Mouse (Mus musculus) adrenal gland, postnatal 14 days (tissue): ENCODE measurements around the gene Meis1. TPM values are rescaled to one million over a fixed set of nuclear protein-coding genes. Genes with fewer than 3 reads are reported as not detected.

Experiments used
- DNase-seq: peaks from one replicate; pipeline ENCODE4 v3.0.0; 2021; ENCODE audit warnings: mixed read lengths
- total RNA-seq: library from RNA; stranded (reverse); gene quantifications from 2 replicates; pipeline ENCODE4 v1.2.3, GENCODE M21; 2021

Gene Meis1
- total RNA-seq, 1 experiment from 2014 or later, result 57.5 TPM

DNA sequence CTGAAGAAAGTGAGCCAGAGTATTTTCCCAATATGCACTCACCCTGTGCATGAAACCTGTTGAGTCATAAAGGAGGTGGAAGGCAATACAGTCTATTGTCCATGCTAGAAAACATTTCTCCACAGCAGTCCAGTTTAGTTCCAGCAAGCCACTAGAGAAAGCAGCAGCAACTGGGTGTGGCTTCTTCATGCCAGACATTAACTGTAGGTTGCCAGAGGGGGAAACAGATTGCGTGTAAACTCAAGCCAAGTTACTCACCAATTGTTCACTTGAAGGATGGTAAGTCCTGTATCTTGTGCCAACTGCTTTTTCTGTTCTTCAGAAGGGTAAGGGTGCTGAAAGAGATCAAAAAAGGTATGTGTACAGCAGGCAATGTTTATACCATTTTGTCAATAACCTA is 113.4 kb downstream of the Meis1 start:
- DNase-seq, result no peak

DNA sequence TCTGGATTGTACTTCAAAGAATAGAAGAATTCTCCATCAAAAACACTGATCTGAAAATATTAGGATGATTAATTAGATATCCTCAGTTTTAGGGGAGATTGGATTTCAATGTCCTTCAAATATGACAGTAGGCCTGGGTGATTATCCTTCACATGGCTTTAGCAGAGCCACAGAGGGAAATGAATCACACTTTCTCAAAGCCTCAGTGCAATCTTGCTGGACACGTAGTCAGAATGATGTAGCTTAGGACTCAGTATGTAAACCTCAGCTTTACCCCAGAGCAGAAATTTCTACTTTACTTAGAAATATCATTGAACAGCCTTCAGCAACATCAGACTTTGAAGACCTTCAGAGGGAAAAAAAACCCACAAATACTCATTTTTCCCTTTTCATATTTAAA is 113.9 kb downstream of the Meis1 start:
- DNase-seq, result no peak

DNA sequence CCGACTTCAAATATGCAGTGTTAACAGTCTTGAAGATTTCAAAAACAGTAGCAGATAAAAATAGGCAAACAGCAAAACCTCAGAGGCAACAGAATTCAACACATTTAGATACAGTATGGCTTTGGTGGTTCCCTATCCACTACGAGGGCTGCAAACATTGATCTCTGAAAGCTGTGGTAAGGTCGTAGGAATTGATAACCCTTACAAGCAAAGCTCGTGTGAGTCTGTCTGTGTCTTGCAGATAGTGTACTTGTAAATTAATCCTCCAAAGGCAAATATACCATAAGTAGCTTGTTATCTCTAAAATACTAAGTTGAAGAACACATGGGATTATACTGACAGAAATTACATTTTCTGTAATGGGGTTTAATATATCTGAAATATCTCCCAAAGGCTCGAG is 114.5 kb downstream of the Meis1 start:
- no peak for DNase-seq

DNA sequence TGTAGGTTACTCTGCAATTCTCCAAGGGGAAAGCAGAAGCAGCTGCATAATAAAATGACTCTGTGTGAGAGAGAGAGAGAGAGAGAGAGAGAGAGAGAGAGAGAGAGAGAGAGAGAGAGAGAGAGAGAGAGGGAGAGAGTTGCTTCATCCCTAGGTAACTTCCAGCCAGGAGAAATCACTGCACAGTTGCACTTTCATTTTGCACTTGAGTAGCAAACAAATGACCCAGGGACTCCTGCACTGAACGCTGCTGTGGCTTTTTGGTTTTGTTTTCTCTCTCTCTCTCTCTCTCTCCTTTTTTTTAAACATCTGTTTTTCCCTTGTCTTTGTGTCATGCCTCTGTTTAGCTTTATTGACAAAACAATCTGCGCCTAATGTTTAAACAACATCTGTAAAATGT is 118.3 kb downstream of the Meis1 start:
- DNase-seq, result no peak

DNA sequence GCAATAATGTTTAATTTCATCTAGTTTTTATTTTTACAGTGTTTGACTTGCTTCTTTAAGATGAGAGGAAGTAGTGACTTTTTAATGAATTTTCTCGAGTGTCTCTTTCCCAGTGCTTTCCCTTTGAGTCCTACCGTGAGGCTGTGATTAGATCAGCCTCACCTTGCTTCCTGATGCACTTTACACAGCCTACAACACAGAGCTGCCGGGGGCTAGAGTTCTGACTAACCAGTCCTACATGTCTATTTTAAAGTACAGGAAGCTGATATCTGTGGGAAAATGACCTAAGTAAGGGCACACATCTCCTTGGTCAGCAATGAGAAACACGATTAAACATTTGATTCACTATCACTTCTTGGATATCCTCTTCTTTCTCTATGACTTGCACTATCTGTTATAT is 119.9 kb downstream of the Meis1 start:
- no peak for DNase-seq

DNA sequence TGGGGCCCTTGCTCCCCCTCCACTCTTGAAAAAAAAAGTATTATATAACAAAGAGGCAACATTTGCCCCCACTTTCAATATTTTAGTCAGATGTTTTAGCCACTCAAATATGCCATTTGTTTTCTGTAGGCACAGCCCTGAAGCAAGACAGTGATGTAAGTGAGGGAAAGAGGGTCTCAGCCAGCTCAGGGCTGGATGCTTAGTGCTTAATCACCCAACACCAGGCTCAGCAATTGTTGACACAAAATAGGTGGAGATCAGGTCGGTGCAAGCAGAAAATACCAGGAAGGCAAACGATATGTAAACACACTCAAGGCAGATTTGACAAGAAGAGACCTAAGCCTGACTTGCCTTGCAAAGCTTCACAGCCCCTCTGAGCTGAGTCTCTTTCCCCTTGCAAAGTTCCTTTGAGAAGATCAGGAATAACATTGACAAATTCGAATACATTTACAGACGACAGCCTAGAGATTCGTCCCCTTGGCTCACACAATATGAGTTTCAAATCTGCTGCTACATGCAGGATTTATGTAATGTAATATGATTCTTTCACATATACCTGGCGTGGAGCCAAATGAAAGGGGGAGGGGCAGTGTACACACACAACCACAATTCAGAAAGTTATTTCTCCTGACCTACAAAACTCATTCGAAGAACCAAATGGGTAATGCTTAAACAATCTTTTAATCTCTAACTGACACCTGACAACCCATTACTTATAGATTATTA is 120.7 kb downstream of the Meis1 start:
- peak; percentile 49 for DNase-seq

DNA sequence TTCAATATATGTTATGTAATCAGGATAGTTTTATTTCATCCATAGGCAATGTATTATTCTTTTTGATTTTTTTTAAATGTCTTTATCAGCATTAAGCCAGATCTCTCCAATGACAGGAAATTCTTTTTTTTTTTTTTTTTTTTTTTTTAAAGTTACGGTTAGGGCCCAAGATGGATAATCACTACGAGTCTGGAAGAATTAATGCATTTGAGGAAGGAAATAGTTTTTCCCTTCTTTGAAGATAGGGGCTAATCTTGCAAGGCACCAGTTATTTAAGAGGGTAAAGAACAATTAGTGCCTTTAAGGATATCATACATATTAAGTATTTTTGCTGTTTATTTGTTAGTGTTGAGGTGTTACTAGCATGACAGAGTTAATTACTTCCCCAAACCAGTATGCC is 121.5 kb downstream of the Meis1 start:
- DNase-seq, result no peak

DNA sequence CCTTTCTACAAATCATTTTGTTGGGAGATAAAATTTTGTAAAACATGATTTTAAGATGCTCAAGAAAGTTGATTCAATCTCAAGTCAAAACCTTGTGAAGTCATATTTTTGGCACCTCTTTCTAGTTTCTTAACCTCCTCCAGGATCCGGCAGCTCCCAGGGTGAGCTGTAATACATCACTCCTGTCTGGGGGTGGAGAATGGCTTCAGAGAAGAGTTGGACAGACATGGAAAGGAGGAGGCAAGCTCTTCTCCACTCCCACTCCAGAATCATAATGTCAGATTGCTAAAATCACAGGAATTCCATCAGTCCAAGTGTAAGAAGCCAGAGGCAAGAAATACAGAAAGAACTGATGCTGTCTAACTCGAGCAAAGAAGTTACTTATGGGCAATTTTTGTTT is 126.3 kb downstream of the Meis1 start:
- DNase-seq, result peak; percentile 26

DNA sequence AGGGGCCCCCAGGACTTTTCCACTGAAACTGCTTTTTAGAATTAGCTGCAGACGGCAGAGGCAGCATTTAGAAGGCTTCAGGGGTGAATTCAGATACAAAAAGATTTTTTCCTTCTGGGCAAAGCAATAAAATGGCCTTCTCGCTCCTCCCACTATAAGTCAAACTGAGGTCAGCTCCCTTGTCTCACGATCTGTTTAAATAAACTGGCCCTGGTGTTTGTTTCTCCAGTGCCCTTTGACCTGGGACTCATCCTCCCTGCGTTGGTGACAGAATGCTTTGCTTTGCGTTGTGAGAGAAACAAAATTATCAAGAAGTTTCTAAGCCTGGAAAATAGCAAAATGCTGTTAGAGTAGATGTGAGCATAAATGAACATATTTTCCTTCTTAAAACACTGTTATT is 129.6 kb downstream of the Meis1 start:
- DNase-seq, result no peak

DNA sequence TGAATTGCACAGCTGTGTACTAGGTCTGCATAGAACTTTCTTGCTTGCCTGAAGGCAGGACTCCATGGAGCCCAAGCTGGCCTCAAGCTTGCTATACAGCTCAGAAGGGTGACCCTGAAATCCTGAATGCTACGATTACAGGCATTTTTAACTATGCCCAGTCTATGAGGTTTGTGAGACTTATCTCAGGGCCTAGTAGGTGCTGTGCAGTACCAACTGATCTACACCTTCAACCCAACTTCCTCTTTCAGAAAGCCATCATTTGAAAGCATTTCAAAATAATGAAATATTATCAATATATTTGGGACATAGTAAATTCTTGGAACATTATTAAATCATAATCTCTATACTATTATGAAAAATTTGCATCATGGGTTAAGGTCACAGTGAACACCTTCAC is 130.1 kb downstream of the Meis1 start:
- DNase-seq, result no peak

DNA sequence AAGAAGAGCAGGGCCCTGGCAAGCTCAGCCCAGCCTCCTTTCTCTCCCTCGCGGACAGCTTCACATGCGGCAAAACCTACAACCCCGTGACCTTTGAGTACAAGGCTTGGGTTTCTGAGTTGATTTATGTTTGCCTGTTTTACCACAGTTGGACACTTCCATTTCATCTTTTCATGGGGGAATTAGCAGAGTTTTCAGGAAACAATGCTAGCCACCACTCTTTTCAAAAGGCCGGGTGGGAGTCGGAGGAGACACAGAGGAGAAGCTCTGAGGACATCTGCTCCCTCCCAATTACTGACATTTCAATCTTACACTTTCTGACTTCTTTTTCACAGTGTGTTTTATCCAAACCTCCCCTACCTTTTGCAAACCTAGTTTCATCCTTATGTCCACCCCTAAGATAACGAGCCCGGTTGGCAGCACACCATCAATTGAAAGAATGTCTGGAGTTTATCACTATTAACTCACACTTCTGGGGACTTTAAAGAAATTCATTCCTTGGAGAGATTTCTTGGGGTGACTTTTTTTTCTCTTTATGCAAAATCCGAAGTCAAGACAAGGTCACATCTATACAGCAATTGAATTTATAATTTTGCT is 133.0 kb downstream of the Meis1 start:
- peak; percentile 65 for DNase-seq

DNA sequence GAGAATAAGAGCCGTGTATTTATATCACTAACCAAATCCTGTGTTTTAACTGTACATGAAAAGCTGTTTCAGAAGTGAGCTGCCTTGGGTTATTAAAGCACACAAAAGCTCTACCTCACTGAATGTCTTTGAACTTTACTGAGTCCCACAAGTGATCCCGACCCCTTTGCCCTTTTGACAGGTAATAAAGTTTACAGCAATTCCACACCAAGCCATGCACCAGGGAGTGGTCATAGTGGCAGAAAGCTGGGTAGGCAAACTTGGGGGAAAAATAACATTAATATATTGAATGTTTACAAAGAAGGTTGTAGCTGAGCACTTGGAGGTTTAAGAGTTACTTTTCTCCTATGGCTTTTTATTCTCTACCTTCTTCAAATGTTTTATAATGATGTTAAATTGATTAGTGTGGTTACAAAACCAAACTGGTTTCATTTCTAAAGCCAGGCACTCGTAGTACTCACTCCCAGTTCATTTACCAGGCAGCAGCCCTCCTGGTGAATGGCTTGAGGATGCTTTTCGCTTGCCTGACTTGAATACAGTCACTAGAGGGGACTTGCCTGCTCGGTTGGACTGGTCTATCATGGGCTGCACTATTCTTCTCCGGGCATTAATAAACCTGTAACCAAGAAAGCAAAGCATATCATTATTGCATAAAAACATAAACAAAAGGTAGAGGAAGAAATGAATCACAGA is 133.6 kb downstream of the Meis1 start:
- no peak for DNase-seq

DNA sequence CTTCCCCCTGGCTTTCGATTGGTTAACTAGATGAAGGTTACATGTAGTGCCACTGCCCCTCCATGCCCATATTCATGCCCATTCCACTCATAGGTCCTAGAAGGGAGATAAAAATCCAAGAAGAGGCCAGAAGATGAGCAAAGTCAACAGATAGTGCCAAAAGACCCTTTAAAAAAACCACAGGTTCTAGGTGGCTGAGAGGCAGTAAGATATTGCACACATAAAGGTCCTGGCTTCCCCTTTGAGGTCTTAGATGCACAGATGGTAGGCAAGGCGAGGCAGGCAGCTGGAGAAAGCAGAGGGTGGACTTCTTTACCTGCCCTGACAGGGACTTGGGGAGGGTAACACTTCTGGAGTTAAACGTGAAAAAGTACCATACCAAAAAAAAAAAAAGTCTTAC is 134.8 kb downstream of the Meis1 start:
- no peak for DNase-seq

DNA sequence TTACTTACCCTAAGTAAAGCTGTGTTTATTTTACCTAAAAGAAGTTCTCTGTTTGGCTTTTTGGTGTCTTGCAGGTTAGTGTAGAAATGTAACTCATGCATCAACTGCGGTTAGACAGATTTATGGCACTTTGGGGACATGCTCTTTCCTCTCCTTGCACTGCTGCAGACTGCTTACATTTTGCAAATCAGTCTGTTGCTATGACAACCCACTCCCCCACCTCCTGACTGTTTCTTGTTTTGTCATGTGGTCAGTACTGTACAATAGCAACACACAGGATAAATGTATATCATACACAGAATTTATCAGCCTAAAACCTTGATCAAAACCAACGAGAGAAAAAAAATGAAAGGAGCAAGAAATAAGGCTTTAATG is 135.3 kb downstream of the Meis1 start:
- DNase-seq, result peak; percentile 60

DNA sequence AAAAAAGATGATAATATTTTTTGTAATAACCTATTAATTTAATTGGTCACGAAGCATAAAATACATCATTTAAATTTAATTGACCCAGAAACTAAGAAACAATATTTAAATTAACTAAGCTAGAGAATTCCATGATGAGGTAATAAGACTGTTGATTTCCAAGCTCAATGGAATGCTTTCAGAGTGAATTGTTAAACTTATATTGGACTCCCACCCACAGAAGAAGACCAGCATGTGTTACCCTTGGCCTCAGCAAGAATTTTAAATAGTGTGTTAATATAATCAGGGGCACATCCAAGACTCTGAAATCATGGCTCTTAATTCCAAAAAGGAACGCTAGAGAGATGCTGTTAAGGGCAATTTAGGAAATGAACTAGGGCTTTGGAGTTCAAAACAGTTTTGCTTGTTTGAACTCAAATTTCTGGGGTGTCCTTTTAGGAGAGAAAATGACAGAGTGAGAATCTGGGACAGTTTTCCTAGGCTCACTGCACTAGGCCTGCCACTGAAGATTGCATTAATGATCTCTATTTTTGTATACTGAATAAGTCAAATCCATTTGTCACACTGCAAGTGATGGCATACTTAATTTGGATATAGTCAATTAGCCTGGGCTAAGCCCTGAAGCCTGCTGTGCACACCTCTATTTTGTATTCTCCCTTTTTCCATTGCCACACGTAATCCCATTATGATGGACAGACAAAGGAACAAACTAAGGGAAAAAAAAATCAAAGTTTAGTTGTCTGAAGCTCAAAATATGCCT is 135.9 kb downstream of the Meis1 start:
- DNase-seq, result no peak

DNA sequence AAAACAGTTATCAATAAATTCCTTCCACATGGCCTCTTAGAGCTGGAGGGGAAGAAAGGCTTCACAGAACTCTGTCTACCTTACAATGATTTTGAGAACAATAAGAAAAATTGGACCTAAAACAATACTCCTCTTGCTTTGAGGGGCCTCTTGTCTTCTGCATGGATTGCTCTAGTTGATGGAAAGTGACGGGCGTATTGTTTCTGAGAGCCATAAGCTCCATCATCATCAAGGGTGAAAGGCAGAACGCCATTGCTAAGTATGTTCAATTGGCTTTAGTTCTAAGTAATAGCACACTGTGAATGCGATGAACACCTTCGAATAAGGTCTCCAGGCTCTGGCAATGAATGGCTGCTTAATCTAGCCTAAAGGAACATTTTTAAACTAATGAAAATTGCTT is 136.5 kb downstream of the Meis1 start:
- no peak for DNase-seq

DNA sequence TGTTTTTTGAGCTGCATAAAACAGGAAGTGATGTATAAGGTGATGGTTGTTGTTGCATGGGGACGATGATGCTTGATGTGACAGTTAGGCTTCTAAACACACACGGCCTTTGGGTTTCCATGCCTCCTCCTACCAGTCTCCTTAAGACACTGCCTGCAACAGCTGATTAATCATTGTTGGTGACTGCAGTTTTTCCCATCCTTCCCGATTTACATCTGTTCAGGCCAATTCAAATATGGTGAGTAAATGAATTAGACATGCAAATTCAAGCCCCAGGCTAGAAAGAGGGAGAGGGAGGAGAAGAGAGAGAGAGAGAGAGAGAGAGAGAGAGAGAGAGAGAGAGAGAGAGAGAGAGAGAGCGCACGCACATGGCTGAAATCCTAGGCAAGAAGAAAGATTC is 138.0 kb downstream of the Meis1 start:
- DNase-seq, result no peak

DNA sequence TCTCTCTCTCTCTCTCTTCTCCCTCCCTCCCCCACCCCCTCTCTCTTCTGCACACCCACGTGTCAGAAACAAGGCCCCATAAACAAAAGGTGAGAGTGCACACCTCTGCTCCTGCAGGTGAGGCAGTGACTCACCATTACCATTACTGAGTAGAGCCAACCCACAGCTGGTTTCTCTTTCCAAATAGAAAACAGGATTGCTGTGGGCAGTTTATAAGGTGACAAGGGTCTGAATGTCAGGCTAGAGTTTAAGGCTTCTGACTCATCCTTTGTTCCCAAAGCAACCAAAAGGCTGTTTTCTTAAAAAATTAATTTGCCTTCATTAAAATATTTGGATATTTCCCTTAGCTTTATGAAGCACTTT is 139.3 kb downstream of the Meis1 start:
- DNase-seq, result no peak

DNA sequence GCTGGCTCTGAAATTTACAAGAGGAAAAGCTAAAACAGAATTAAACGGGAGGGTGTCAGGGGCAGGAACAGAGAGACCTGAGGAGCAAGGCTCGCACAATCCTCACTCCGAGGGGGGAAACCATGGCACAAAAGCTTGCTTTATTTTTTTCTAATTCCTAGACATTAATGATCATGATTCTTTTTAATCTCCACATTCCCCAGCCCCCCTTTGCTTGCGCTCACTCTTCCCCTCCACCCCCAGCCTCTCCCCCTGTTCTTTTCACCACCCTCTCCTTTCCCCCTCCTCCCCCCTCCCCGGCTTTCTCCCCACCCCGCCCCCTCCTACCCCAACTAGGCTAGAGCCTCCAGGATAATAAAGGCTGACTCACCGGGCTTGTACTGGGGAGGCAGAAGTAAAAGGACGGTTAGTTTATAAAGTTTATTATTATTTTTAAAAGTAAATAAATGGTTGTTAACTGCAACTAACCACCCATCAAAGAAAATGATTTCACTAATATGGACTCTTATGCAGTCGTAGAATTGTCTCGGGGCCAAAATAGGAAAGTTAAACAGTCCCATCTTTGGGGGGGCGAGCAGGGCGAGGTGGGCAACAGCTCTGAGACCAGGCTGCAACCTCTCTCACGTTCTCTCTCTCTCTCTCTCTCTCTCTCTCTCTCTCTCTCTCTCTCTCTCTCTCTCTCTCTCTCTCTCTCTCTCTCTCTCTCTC is 139.9 kb downstream of the Meis1 start:
- peak; percentile 45 for DNase-seq

DNA sequence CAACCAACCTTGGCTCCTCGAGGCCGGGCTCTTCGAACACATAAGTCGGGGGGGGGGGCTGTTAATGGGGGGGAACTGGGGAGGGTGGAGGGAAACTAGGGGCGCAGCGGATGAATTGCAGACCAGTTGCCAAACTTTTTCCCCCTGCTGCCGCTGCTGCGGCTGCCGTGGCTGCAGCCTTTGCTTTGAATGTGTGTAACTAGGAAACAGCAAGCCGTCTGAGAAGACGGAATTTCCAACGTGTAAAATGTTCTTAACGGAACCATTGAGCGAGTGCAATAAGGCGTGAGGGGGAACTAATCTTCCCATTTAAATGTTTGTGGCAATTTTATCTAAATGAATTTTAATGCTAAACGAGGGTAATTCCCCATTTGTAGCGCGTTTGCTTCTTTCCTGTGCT is 140.8 kb downstream of the Meis1 start:
- DNase-seq, result peak; percentile 50

DNA sequence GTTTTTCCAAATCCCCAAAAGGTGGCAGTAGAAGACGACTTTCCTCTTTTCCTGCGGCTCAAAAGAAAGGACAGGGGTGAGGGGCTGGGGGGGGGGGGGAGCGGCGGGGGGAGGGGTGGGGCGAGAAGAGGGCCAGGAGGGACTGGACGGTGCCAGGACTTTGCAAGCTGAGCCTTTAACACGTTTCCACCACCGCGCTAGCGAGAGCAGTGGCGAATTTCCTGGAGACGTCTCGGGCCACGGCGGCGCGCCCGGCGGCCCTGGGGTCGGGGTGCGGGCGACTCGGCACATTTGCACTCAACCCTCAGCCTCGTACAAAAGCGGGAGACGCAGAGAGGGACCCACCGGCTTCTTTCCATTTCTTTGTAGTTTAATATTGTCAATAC is 141.2 kb downstream of the Meis1 start:
- peak; percentile 86 for DNase-seq

DNA sequence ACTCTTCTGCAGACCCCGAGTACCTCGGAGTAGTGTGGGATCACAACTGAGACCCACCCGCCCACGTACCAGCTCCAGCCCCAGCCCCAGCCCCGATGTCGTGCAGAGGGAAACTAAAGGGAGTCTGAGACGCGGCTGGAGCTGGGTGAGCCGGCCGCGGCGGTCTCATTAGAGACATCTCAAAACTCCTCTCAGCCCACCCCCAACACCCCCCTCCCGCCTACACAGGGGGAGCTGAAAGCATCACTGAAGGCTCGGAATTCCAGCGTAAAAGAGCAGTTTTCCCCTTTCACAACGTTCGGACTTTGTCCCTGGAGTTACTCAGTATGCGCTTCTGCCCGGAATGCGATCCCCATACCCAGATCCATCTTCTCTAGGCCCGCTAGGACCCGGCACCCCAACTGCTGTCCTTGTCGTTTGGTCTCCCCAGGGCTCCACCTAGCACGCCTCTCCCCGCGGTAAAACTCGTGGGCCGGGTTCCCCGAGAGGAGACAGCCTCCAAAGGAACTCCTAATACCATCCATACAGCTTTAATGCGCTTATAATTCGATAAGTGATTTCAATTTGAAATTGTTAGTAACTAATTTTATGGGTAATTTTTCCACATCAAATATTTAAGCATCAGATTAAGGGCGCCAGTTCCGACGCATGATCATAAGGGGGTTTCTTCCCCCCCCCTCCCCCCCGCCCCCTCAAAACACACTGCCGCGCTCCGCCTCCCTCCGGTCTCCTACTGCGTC is 141.7 kb downstream of the Meis1 start:
- peak; percentile 70 for DNase-seq
